Mouse (Mus musculus) liver, embryonic 14.5 days (tissue): ENCODE data around the gene Hoxa6. TPM values are rescaled to one million over a fixed set of nuclear protein-coding genes. Genes with fewer than 3 reads are reported as not detected.

ENCODE experiments used
- ATAC-seq: fragments of 200-750 bp; cut with Nextera tagmentation; 2 replicates; pipeline ENCODE4 v1.8.0; 2017; ENCODE audit warnings: moderate number of reproducible peaks, mild to moderate bottlenecking, moderate library complexity; ENCODE audit not compliant: insufficient read depth
- DNase-seq, 3 experiments: peaks; one replicate each; pipeline ENCODE4 v3.0.0-alpha.2; 2012 to 2013; ENCODE audit warnings: low read depth in 3 of 3, low spot score in 3 of 3
- H3K27ac ChIP-seq: fragments of 300-500 bp; sonication (generic); 2 replicates; pipeline ENCODE4 v1.5.1; 2014; ENCODE audit warnings: moderate library complexity, mild to moderate bottlenecking, control low read depth, inconsistent platforms
- H3K27me3 ChIP-seq: fragments of 300-500 bp; sonication (generic); 2 replicates; pipeline ENCODE4 v1.6.1; 2014; ENCODE audit warnings: mild to moderate bottlenecking, low read length, moderate library complexity; ENCODE audit not compliant: control insufficient read depth, insufficient read depth
- H3K36me3 ChIP-seq: fragments of 300-500 bp; sonication (generic); replicated peaks from 2 replicates; pipeline ENCODE4 v1.6.1; 2014; ENCODE audit warnings: low read depth; ENCODE audit not compliant: control insufficient read depth, insufficient read depth
- H3K4me1 ChIP-seq, 2 experiments: fragments of 200-500 bp in 1 of 2; fragments of 300-500 bp in 1 of 2; sonication (generic) in 1 of 2; replicated peaks; 2 replicates each; pipeline ENCODE4 v1.6.1; 2012 to 2014; ENCODE audit warnings: antibody characterized with exemption in 1 of 2, inconsistent platforms in 1 of 2, low read length in 1 of 2; ENCODE audit not compliant: control insufficient read depth in 2 of 2, insufficient read depth in 2 of 2
- H3K4me2 ChIP-seq: fragments of 300-500 bp; sonication (generic); 2 replicates; pipeline ENCODE4 v1.6.1; 2014; ENCODE audit warnings: low read depth, mild to moderate bottlenecking, control low read depth, moderate library complexity
- H3K4me3 ChIP-seq, 2 experiments: fragments of 200-500 bp in 1 of 2; fragments of 300-500 bp in 1 of 2; sonication (generic) in 1 of 2; 2 replicates each; pipeline ENCODE4 v1.5.1; 2012 to 2014; ENCODE audit warnings: low read depth in 2 of 2, low read length in 2 of 2, mild to moderate bottlenecking in 2 of 2, control low read depth in 1 of 2, inconsistent platforms in 1 of 2, moderate library complexity in 1 of 2; ENCODE audit not compliant: insufficient read depth in 1 of 2
- H3K9ac ChIP-seq: fragments of 300-500 bp; sonication (generic); replicated peaks from 2 replicates; pipeline ENCODE4 v1.6.1; 2014; ENCODE audit warnings: mild to moderate bottlenecking, control low read depth, moderate library complexity
- H3K9me3 ChIP-seq: fragments of 300-500 bp; sonication (generic); 2 replicates; pipeline ENCODE4 v1.6.1; 2016; ENCODE audit warnings: low read length, mixed read lengths; ENCODE audit not compliant: control insufficient read depth
- CTCF ChIP-seq: IDR thresholded peaks from 2 replicates; pipeline ENCODE4 v1.5.1; 2016; ENCODE audit warnings: antibody characterized with exemption, low read depth, control low read depth
- EP300 ChIP-seq: IDR thresholded peaks from 2 replicates; pipeline ENCODE4 v1.6.1; 2016; ENCODE audit warnings: antibody characterized with exemption, low read depth
- WGBS: fragments of 180-500 bp; shearing (Covaris S2); extraction: QIAGEN DNeasy Blood & Tissue Kit; methylation state at CpG from one replicate; pipeline ENCODE4 v1.1.7; 2014; ENCODE audit not compliant: insufficient replicate concordance; 5-methylcytosine and 5-hydroxymethylcytosine counted together
- polyA plus RNA-seq, 2 experiments: library from polyadenylated mRNA; depleted of rRNA in 1 of 2; stranded (reverse) in 1 of 2; unstranded in 1 of 2; fragments of >200 nt; fragmentation: Nextera tagmentation in 1 of 2; extraction: Ambion mirVana in 1 of 2; gene quantifications; 2 replicates each; pipeline versions ENCODE4 v1.2.1 to v1.2.3; 2012 to 2014

Gene Hoxa6
- polyA plus RNA-seq, 2 experiments: not detected

DNA sequence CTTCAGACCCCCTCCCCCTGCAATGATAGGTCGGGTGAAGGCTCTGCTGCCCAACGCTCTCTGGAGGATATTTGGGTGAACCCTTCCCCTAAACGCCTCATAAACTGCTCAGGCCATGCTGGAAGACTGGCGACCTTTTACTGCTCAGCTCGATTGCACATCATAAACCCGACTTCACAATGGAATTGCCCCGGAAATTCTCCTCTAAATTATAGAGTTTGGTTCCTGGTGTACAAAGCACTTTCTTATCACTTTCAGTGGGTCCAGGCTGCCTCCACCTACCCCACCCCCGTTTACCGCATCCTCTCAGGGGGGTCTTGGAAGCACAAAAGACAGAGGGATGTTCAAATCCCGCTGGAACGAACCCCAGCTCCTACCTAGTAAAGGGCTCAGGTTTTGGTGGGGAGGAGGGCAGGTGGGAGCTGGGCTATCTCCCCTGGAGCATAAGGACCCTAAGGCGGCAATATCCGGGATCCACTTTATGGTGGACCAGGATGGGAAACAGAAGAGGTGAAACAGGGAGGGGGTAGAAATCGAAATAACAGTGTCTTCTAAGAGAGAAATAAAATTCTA lies 10.2 kb upstream of the Hoxa6 start:
- no peak for DNase-seq
- H3K4me1 ChIP-seq: no peaks in the 10 kb centered on the region
- H3K36me3 ChIP-seq: no peaks in the 10 kb centered on the region
- TF ChIP-seq EP300 (no peak), CTCF (no peak)
- ATAC-seq: no peak
- no peak overlapping the region for H3K9ac ChIP-seq
- H3K4me2 ChIP-seq: no peak overlapping the region
- H3K27ac ChIP-seq: no peak overlapping the region
- 29% methylated on average over 14 of the region's 14 CpGs for WGBS
- no peaks in the 10 kb centered on the region for H3K9me3 ChIP-seq
- H3K27me3 ChIP-seq: peaks cover 100% of the 10 kb centered on the region
- H3K4me3 ChIP-seq: no peak overlapping the region

GRCm38 (mm10) chr6:52217895-52218642 lies 9.5 kb upstream of the Hoxa6 start:
- Histone ChIP-seq H3K9ac (no peak overlapping the region), H3K27ac (no peak overlapping the region), H3K4me3 (no peak overlapping the region; a peak in 1 of 4 replicates), H3K4me1 (no peaks in the 10 kb centered on the region), H3K4me2 (0 out of 2 replicates have a peak overlapping the region, but pooled peaks have one; percentile 31), H3K9me3 (no peaks in the 10 kb centered on the region), H3K36me3 (no peaks in the 10 kb centered on the region), H3K27me3 (peaks cover 100% of the 10 kb centered on the region)
- DNase-seq (no peak), ATAC-seq (no peak)
- TF ChIP-seq CTCF (no peak), EP300 (no peak)
- WGBS: 11% methylated on average over 23 of the region's 23 CpGs

DNA sequence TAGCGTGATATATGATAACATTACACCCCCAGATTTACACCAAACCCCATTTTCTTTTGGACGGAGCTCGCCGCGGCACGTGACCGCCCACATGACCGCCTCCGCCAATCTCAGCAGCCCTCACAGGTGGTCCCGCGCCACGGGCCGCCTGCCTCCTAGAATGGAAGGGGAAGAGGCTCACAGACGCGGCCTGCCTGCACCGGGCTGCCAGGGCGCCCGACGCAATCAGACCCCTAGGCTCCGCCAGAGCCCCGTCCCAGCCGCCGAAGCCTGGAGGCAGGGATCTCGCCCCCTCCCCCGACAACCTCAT lies 8.9 kb upstream of the Hoxa6 start:
- H3K9ac ChIP-seq: no peak overlapping the region

DNA sequence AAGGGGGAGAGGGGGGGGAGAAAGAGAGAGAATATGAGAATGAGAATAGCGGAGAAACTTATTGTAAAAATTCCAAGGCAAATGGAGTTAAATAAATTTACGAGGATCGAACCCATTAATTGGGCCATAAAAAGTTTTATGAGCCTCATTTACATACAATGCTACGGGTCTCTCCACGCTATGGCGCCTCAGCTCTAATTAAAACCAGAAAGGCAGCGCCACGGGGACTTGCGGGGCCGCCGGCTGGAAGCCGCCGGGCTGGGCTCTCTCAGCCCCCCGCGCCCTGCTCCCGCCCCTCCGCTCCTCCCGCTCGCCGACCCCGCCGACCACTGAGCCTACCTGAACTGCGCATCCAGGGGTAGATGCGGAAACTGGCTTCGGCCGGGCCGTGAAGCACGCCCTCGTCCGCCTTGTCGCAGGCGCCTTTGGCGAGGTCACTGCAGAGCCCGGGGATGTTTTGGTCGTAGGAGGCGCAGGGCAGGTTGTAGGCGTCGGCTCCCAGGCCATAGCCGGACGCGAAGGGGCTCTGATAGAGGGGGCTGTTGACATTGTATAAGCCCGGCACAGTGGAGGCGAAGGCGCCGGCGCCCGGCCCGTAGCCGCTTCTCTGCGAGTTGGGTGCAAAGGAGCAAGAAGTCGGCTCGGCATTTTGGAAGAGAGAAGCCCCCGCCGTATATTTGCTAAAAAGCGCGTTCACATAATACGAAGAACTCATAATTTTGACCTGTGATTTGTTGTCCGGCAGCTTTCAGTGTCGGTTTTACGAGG lies 8.4 kb upstream of the Hoxa6 start:
- peak overlapping the region in 1 of 2 experiments; percentile 12; a peak in 1 of 4 replicates for H3K4me3 ChIP-seq
- H3K27ac ChIP-seq: no peak overlapping the region
- no peaks in the 10 kb centered on the region for H3K36me3 ChIP-seq
- H3K9me3 ChIP-seq: no peaks in the 10 kb centered on the region
- ATAC-seq (no peak), DNase-seq (no peak)
- H3K9ac ChIP-seq: no peak overlapping the region
- H3K4me2 ChIP-seq: peak overlapping the region; percentile 31
- 2% methylated on average over 60 of the region's 60 CpGs for WGBS
- no peaks in the 10 kb centered on the region for H3K4me1 ChIP-seq
- H3K27me3 ChIP-seq: peaks cover 100% of the 10 kb centered on the region
- TF ChIP-seq CTCF (no peak), EP300 (no peak)

More for the DNA sequence above, 8.9 kb upstream of the Hoxa6 start:
- Histone ChIP-seq H3K9me3 (no peaks in the 10 kb centered on the region), H3K27me3 (peaks cover 100% of the 10 kb centered on the region), H3K27ac (no peak overlapping the region), H3K36me3 (no peaks in the 10 kb centered on the region), H3K4me3 (peak overlapping the region in 1 of 2 experiments; percentile 12; a peak in 2 of 4 replicates), H3K4me1 (no peaks in the 10 kb centered on the region), H3K4me2 (peak overlapping the region; percentile 31)
- no peak for TF ChIP-seq EP300
- TF ChIP-seq CTCF: no peak
- under 1% methylated on average over 25 of the region's 25 CpGs for WGBS
- no peak for ATAC-seq
- no peak for DNase-seq
